Mouse (Mus musculus) myocyte (in vitro differentiated cells): ENCODE measurements around the gene Sergef.

Experiments used
- CEBPB ChIP-seq: IDR thresholded peaks from 2 replicates; pipeline ENCODE4 v1.6.1; 2011; ENCODE audit warnings: mild to moderate bottlenecking, moderate library complexity; ENCODE audit not compliant: poor library complexity, insufficient read depth, severe bottlenecking
- MAX ChIP-seq: IDR thresholded peaks from one replicate; pipeline ENCODE4 v1.6.1; 2011; ENCODE audit warnings: low read depth, mild to moderate bottlenecking, control low read depth
- MYOG ChIP-seq, 3 experiments: IDR thresholded peaks; one replicate each; pipeline ENCODE4 v1.6.1; 2011; ENCODE audit warnings: control low read depth in 2 of 3, low read depth in 2 of 3, mild to moderate bottlenecking in 2 of 3; ENCODE audit not compliant: insufficient read length in 2 of 3, control insufficient read depth in 1 of 3, insufficient read depth in 1 of 3
- POLR2A ChIP-seq: IDR thresholded peaks from one replicate; pipeline ENCODE4 v1.6.1; 2011; ENCODE audit warnings: low read depth, mild to moderate bottlenecking, control low read depth, moderate library complexity; ENCODE audit not compliant: insufficient read length
- POLR2AphosphoS2 ChIP-seq: IDR thresholded peaks from one replicate; pipeline ENCODE4 v1.6.1; 2011; ENCODE audit warnings: low read depth, control low read depth; ENCODE audit not compliant: insufficient read length
- REST ChIP-seq: IDR thresholded peaks from one replicate; pipeline ENCODE4 v1.6.1; 2011; ENCODE audit warnings: mild to moderate bottlenecking, control low read depth, moderate library complexity; ENCODE audit not compliant: insufficient read depth, insufficient read length
- SRF ChIP-seq: IDR thresholded peaks from one replicate; pipeline ENCODE4 v1.6.1; 2011; ENCODE audit warnings: low read depth; ENCODE audit not compliant: control insufficient read depth, insufficient read length
- TCF12 ChIP-seq: IDR thresholded peaks from one replicate; pipeline ENCODE4 v1.6.1; 2011; ENCODE audit warnings: mild to moderate bottlenecking, control low read depth; ENCODE audit not compliant: poor library complexity, insufficient read depth, severe bottlenecking
- TCF3 ChIP-seq: IDR thresholded peaks from one replicate; pipeline ENCODE4 v1.6.1; 2011; ENCODE audit warnings: low read depth, control low read depth; ENCODE audit not compliant: insufficient read length
- USF1 ChIP-seq: IDR thresholded peaks from one replicate; pipeline ENCODE4 v1.6.1; 2011; ENCODE audit warnings: low read depth, mild to moderate bottlenecking, control low read depth, moderate library complexity

DNA sequence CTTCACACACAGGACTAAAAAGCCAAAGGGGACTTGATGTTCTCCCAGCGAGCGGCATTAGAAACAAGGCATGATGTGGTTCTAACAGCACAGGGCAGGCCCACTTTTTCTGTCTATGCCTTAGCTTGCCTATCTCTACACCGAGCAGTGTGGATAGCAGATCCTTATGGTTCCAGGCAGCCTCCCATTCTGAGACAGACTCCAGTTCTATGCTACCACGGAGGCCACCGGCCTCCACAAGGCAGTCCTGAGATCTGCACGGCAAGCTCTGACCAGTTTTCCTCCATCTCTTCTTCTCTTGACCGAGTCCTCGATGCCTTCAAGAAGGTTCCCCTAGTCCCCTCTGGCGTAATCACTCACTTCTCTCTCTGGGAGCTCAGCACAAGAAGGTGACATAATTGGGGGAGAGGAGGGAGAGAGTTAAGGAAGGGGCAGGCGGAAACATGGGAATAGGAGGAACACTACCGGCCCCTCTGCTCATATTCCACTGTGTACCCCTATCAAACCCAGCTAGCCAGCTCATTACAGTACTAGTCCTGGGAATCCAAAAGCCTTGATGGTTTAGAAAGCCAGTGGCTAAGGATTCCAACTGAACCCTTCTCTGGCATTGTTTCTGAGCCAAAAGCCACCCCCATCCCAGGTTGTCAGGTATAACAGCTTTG is 104.7 kb downstream of the Sergef start:
- no peak for TF ChIP-seq MAX
- no peak for TF ChIP-seq USF1
- no peak for TF ChIP-seq POLR2A
- no peak for TF ChIP-seq TCF12
- TF ChIP-seq MYOG (IDR thresholded peaks at IDR 0.05; ENCODE audit: control insufficient read depth in 1 of 3, insufficient read depth in 1 of 3, insufficient read length in 2 of 3, low read depth in 2 of 3): no peak
- TF ChIP-seq TCF3: no peak
- TF ChIP-seq POLR2AphosphoS2: no peak
- TF ChIP-seq CEBPB: no peak
- no peak for TF ChIP-seq SRF
- no peak for TF ChIP-seq REST
